Mouse (Mus musculus) limb, embryonic 10.5 days (tissue): ENCODE measurements at regions not wholly inside any gene's neighbourhood (a gene's known extent, or its start where the extent isn't known, plus 50 kb on each side); places are given as distances from the start of the nearest gene placed in this dataset.

Experiments
- DNase-seq: peaks from one replicate; pipeline ENCODE4 v3.0.0-alpha.2; 2017; ENCODE audit warnings: low spot score
- H3K27ac ChIP-seq: fragments of 300-500 bp; sonication (generic); 2 replicates; pipeline ENCODE4 v1.5.1; 2016; ENCODE audit warnings: mild to moderate bottlenecking
- H3K27me3 ChIP-seq: fragments of 300-500 bp; sonication (generic); 2 replicates; pipeline ENCODE4 v1.6.1; 2016; ENCODE audit warnings: low read depth, mild to moderate bottlenecking; ENCODE audit not compliant: poor library complexity, severe bottlenecking
- H3K36me3 ChIP-seq: fragments of 300-500 bp; sonication (generic); 2 replicates; pipeline ENCODE4 v1.6.1; 2016; ENCODE audit warnings: mild to moderate bottlenecking, moderate library complexity
- H3K4me1 ChIP-seq: fragments of 300-500 bp; sonication (generic); 2 replicates; pipeline ENCODE4 v1.6.1; 2016
- H3K4me3 ChIP-seq: fragments of 300-500 bp; sonication (generic); 2 replicates; pipeline ENCODE4 v1.5.1; 2016; ENCODE audit warnings: mild to moderate bottlenecking, moderate library complexity
- H3K9me3 ChIP-seq: fragments of 300-500 bp; sonication (generic); replicated peaks from 2 replicates; pipeline ENCODE4 v1.6.1; 2016; ENCODE audit warnings: mild to moderate bottlenecking
- WGBS: fragments of 180-500 bp; shearing (Covaris S2); methylation state at CpG from one replicate; pipeline ENCODE4 v1.1.7; 2016; 5-methylcytosine and 5-hydroxymethylcytosine counted together

DNA sequence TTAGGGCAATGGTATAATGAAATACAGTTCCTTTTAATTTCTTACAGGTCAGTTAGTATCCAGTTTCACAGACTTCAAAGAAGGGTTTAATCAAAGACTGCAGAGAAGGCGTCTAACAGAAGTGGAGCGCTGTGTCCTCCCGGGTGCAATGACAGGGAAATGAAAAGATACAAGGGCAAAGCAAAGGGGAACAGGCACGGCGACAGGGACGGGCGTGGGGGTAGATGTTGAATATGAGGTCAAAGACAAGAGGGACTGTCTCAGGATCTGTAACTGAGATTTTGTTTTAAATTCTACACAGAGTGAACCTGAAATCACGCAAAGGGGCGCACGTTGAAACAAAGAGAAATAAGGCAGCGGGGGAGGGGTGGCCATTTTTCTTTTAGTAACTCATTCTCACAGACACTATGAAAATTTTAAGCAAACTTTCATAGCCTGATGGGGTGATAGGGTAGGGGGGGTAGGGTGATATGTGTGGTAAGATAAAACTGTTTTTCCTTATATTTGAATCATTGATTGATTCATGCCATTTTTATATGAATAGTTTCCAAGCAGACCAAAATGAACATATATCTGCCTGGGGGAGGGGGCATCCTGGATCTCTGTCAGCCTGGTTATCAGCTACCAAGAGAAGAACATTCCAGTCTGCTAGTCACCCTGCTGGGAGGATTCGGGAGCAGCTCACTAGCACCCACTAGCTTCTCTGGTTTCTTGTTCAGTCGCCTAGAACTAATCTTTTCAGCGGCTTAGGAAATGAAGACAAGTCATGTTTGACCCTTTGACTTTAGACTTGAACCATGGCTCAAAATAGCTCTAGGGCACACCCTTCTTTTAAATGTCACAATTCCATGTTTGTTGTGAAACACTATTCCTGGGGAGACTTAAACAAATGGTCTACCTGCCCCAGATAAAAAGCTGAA lies 139.1 kb upstream of the Map3k7 start:
- peaks cover 44% of the 10 kb centered on the region for H3K4me1 ChIP-seq
- peak overlapping the region; percentile 86 for H3K27ac ChIP-seq
- H3K27me3 ChIP-seq, result no peaks in the 10 kb centered on the region
- no peak for DNase-seq
- H3K4me3 ChIP-seq, result peak overlapping the region; percentile 45
- no peaks in the 10 kb centered on the region for H3K36me3 ChIP-seq
- H3K9me3 ChIP-seq, result no peaks in the 10 kb centered on the region
- WGBS, result 44% methylated on average over 14 of the region's 14 CpGs

DNA sequence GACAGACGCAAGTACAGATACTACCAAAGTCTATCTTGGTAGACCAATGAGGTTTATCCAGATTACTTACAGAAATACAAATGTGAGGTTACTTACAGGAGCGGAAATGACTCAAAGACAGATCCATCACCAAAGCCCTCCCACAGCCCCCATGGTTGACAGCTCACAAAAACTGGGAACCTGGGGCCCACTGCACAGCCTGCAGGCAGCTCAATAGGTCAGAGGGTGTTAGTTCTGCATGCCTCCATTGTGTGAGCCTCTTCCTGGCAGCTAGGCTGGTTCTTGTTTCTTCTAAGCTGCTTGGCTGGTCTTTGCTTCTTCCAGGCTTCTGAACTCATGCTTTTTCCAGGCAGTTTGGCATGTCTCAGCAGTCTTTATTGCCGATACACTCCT lies 138.5 kb upstream of the Map3k7 start:
- no peak for DNase-seq
- Histone ChIP-seq H3K27ac (peak overlapping the region; percentile 86), H3K4me3 (0 out of 2 replicates have a peak overlapping the region, but pooled peaks have one; percentile 45), H3K4me1 (peaks cover 45% of the 10 kb centered on the region), H3K27me3 (no peaks in the 10 kb centered on the region), H3K9me3 (no peaks in the 10 kb centered on the region), H3K36me3 (no peaks in the 10 kb centered on the region)
- 66% methylated on average over 3 of the region's 3 CpGs for WGBS

DNA sequence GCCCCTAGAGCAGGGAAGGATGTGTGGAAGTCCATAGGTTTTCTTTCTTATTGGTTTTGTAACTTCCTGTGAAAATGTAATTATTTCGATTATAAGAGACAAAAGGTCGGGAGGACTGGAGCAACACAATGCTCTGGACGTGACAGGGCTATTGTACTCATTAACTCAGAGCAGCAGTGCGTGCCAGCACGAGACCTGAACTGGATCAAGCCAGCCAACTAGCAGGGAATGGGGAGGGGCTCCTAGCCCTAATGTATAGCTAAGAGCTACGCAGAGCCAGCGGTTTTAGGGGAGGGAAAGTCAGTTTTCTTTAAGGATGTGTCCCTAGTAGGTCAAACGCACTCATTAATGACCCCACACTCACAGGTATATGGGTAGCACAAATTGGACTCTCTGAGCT lies 137.2 kb upstream of the Map3k7 start:
- H3K36me3 ChIP-seq, result no peaks in the 10 kb centered on the region
- H3K27me3 ChIP-seq, result no peaks in the 10 kb centered on the region
- DNase-seq, result no peak
- peaks cover 57% of the 10 kb centered on the region for H3K4me1 ChIP-seq
- H3K9me3 ChIP-seq, result no peaks in the 10 kb centered on the region
- H3K27ac ChIP-seq, result peak overlapping the region; percentile 86
- 92% methylated on average over 8 of the region's 8 CpGs for WGBS
- H3K4me3 ChIP-seq, result no peak overlapping the region

DNA sequence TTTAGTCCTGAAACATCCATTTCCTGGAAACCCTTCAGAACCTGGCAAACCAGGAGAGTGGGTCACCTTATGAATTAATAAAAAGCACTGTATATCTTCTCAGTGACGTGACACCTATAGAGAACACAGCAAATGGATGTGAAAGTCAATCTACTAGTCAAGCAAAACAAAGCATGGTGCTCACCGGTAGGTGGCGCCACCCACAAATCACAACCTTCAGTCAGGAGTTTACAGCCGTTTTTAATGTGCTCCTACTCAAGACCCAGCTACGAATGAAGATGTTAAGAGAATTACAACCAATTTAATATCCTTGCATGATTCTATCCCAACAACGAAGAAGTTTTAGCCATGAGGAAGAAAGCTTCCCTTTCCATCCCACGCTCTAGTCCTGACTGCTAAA lies 136.6 kb upstream of the Map3k7 start:
- 78% methylated on average over 7 of the region's 7 CpGs for WGBS
- H3K4me3 ChIP-seq, result no peak overlapping the region
- H3K27ac ChIP-seq, result no peak overlapping the region
- H3K36me3 ChIP-seq, result no peaks in the 10 kb centered on the region
- H3K4me1 ChIP-seq, result peaks cover 58% of the 10 kb centered on the region
- H3K9me3 ChIP-seq, result no peaks in the 10 kb centered on the region
- no peak for DNase-seq
- H3K27me3 ChIP-seq, result no peaks in the 10 kb centered on the region

DNA sequence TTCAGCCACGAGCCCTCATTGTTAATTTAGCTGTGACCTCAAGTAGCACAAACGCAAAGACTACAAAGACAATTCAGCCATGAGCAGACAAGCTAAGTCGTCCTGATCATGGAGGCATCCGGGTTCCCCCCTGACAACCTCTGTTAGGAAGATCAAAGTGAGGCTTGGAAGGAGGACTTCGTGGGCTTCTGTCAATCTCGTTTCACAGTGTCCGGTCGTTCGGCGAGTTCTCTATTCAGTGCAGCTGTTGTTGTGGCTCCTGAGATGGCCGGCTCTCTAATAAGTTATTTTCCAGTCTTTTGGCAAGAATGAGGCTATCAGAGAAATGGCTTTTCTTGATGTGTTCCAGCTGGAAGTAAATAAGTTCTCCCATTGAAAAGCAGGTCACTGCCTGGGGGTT lies 133.7 kb upstream of the Map3k7 start:
- DNase-seq, result peak; percentile 43
- H3K9me3 ChIP-seq, result no peaks in the 10 kb centered on the region
- peaks cover 58% of the 10 kb centered on the region for H3K4me1 ChIP-seq
- no peaks in the 10 kb centered on the region for H3K36me3 ChIP-seq
- H3K27me3 ChIP-seq, result no peaks in the 10 kb centered on the region
- H3K27ac ChIP-seq, result peak overlapping the region; percentile 80
- H3K4me3 ChIP-seq, result 0 out of 2 replicates have a peak overlapping the region, but pooled peaks have one; percentile 2
- 14% methylated on average over 11 of the region's 11 CpGs for WGBS

DNA sequence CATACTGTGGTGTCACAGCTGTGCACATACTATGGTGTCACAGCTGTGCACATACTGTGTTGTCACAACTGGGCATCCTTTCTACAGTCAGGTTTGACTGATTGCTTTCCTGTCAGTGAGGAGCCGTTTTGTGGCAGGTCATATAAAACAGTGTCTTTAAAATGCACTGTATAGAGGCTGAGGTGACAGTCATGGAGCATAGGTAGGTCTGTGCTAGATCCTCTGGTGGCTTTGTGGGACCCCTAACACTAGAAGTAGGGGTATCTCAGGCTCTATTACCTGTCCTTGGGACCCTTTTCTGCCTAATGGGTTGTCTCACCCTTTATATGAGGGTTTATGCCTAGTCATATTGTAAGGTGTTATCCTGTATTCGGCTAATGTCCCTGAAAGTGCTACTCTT lies 132.4 kb upstream of the Map3k7 start:
- peak overlapping the region; percentile 80; the same call in 1 of the 2 replicates for H3K27ac ChIP-seq
- no peaks in the 10 kb centered on the region for H3K9me3 ChIP-seq
- WGBS, result 82% methylated on average over 2 of the region's 2 CpGs
- DNase-seq, result no peak
- no peak overlapping the region for H3K4me3 ChIP-seq
- H3K4me1 ChIP-seq, result peaks cover 63% of the 10 kb centered on the region
- H3K36me3 ChIP-seq, result no peaks in the 10 kb centered on the region
- no peaks in the 10 kb centered on the region for H3K27me3 ChIP-seq

DNA sequence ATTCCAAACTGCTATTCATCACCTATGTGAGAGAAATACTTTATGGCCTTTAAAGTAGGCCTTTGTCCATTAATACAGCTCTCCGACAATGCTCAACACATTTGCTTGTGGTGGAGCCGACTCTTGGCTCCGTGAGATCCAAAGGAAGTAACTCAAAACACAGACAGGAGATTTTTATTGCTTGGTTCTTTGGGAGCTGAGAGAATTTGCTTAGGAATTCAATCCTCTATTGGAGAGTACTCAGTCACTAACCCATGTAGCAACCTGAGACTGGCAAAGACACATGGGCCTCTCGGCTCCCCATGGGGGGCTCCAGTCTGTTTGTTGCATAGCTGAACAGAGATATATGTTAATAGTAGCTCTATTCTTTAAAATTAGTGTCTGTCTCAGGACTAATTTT lies 130.1 kb upstream of the Map3k7 start:
- 50% methylated on average over 4 of the region's 4 CpGs for WGBS
- Histone ChIP-seq H3K4me3 (no peak overlapping the region), H3K4me1 (peaks cover 80% of the 10 kb centered on the region), H3K27me3 (no peaks in the 10 kb centered on the region), H3K27ac (peak overlapping the region; percentile 50), H3K9me3 (no peaks in the 10 kb centered on the region), H3K36me3 (no peaks in the 10 kb centered on the region)
- DNase-seq, result no peak

DNA sequence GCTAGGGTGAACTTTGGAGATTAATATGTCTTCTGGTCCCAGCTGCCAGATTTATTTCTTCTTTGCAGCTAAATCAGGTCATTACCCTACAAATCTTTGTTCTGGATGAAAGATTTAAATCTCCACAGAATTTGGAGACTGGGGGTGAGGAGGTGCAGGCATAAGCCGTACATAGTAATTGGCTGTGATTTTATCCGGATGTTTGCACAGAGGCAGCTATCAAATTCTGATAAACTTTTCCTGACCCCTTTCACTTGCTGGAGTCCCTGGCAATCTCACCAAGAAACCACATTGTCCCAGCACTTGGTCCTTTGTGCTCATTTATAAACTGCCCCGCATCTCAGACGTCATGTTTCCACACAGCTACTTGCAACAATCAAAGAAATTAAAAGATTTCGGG lies 128.8 kb upstream of the Map3k7 start:
- 54% methylated on average over 5 of the region's 5 CpGs for WGBS
- Histone ChIP-seq H3K9me3 (no peaks in the 10 kb centered on the region), H3K4me3 (no peak overlapping the region), H3K27me3 (no peaks in the 10 kb centered on the region), H3K27ac (peak overlapping the region; percentile 75; the same call in 1 of the 2 replicates), H3K4me1 (peaks cover 83% of the 10 kb centered on the region), H3K36me3 (no peaks in the 10 kb centered on the region)
- DNase-seq, result no peak

DNA sequence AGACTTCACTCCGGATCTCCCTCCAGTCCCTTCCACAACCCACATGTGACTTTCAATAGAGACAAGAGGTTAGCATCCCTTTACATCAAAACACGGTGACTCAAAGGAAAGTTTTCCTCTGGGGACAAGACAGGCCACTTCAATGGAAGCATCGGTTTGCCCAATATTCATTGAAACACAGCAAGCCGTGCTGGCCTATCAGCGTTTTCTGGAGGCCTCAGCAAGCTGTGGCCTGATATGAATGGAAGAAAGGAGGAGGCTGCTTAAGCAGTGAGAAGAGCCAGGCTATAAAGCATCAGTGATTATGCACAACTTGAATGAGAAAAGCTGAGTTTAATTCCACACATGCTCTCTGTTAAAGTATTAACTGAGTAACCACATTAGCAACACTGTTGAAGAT lies 125.3 kb upstream of the Map3k7 start:
- WGBS, result 77% methylated on average over 5 of the region's 5 CpGs
- Histone ChIP-seq H3K9me3 (no peaks in the 10 kb centered on the region), H3K36me3 (no peaks in the 10 kb centered on the region), H3K4me1 (peaks cover 53% of the 10 kb centered on the region), H3K4me3 (no peak overlapping the region), H3K27me3 (no peaks in the 10 kb centered on the region), H3K27ac (peak overlapping the region; percentile 39)
- DNase-seq, result no peak

DNA sequence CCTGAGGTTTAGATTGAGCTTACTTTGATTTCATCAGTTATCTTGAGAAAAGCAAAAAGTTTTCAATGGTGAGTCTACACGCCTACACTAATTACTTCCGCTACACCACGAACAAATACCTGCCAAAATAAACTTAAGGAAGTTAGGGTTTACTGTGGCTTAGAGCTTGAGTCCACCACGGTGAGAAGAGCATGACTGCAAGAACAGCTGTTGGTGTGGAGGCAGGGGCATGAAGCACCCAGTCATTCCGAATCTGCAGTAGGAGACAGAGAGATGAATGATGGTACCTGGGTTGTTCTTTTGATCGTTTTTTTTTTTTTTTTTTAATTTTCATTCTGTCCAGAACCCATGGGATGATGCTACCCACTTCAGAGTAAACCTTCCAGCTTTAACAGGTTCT lies 114.1 kb upstream of the Map3k7 start:
- H3K4me1 ChIP-seq, result no peaks in the 10 kb centered on the region
- no peak overlapping the region for H3K4me3 ChIP-seq
- H3K9me3 ChIP-seq, result no peaks in the 10 kb centered on the region; the same call in 1 of the 2 replicates
- H3K27me3 ChIP-seq, result no peaks in the 10 kb centered on the region
- no peak for DNase-seq
- H3K27ac ChIP-seq, result no peak overlapping the region
- WGBS, result 82% methylated on average over 6 of the region's 6 CpGs
- H3K36me3 ChIP-seq, result no peaks in the 10 kb centered on the region

DNA sequence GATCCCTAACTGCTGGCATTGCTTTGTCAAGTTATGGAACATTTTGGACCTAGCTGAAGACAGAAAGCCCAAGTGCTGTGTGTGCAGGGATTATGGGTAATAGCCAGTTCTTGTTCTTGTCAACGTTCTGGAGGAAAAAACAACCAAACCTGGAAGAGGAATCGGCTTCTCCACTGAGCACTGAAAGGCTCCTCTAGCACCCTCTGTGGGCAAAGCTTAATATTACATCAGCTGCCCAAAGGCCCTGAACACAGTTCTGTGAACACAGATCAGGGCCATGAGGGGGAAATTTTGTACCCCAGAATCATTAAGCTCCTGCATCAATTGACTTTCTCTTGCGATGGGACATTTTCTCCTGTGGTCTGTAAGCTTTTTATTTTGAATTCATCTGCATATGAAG lies 112.9 kb upstream of the Map3k7 start:
- H3K27me3 ChIP-seq, result no peaks in the 10 kb centered on the region
- no peaks in the 10 kb centered on the region for H3K36me3 ChIP-seq
- no peak for DNase-seq
- H3K27ac ChIP-seq, result no peak overlapping the region
- whole genome bisulfite sequencing, result 56% methylated on average over 3 of the region's 3 CpGs
- H3K9me3 ChIP-seq, result no peaks in the 10 kb centered on the region; the same call in 1 of the 2 replicates
- no peak overlapping the region for H3K4me3 ChIP-seq
- no peaks in the 10 kb centered on the region for H3K4me1 ChIP-seq

DNA sequence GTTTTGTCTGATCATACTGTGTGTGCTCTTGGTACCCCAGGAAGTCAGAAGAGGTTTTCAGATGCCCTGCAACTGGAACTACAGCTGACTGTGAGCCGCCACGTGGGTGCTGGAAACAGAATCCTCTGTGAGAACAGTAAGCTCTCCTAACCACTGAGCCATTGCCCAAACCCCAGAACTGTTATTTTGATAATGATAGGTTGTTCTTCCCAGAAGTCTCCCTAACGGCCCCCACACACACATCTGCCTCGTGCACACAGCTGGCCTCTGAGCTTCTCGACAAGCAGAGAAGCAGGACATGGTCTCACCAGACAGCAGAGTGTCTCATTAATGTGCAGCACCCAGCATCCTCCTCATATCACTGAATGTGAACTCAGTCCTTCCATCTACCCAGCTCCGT lies 110.0 kb upstream of the Map3k7 start:
- H3K4me3 ChIP-seq, result no peak overlapping the region
- 84% methylated on average over 6 of the region's 6 CpGs for WGBS
- no peaks in the 10 kb centered on the region for H3K36me3 ChIP-seq
- H3K4me1 ChIP-seq, result no peaks in the 10 kb centered on the region
- no peak overlapping the region for H3K27ac ChIP-seq
- H3K27me3 ChIP-seq, result no peaks in the 10 kb centered on the region
- DNase-seq, result no peak
- no peaks in the 10 kb centered on the region for H3K9me3 ChIP-seq

DNA sequence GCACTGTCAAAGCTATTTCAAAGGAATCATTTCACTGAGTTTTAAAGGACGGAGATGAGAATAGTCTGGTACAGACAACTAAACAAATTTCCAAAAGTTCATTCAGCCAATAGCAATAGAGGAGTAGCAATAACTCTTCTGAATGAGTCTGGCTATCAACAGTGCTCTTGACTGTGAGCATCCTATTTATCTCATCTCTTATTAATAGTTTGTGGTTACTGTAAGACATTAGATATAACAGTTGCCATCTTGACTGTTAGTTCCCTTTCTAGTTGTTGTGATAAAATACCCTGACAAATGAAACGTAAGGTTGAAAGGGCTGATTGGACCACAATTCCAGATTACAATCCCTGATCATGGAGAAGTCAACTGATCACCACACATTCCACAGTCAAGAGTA lies 103.5 kb upstream of the Map3k7 start:
- WGBS, result 89% methylated on average over 2 of the region's 2 CpGs
- Histone ChIP-seq H3K27me3 (no peaks in the 10 kb centered on the region), H3K36me3 (no peaks in the 10 kb centered on the region), H3K4me3 (no peak overlapping the region), H3K4me1 (no peaks in the 10 kb centered on the region), H3K9me3 (no peaks in the 10 kb centered on the region), H3K27ac (no peak overlapping the region)
- no peak for DNase-seq
